Mouse (Mus musculus) c-Kit-positive CD71-negative TER-119-negative erythroid progenitor cells, embryonic 14.5 days (primary cell): ENCODE data around the gene Otud3.

Experiments
- DNase-seq: peaks from one replicate; pipeline ENCODE4 v3.0.0-alpha.2; 2013; ENCODE audit warnings: low read depth

Otud3 gene

DNA sequence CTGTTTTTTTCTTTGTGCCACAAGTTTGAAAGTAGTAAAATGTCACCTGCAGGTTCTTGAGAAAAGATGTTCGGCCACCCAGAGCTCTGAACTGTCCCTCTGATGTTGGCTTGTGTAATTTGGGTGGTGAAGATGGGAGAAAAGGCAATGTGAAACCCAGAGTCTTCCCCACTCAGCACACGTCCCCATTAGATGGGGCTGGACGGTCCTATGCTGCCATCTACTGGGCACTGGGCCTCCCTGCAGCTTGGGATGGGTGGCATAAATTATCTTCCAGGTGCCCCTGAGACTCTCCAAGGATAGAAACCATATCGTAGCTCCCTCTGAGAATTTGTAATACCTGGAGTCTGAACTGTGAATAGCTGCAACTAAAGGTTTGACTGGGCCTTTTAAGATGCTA, 62.3 kb downstream of the Otud3 start:
- DNase-seq: peak; percentile 43
